Mouse (Mus musculus) liver, postnatal 0 days (tissue): ENCODE measurements around the gene Ear6.
"Not testable (repeated sequence)": the region's sequence is repeated elsewhere in the genome, so short reads cannot be mapped to it uniquely, and the experiment has no call there.

Experiments
- CTCF ChIP-seq: sonication (generic); IDR thresholded peaks from 2 replicates; pipeline ENCODE4 v1.5.1; 2016; ENCODE audit warnings: antibody characterized with exemption, low read depth
- EP300 ChIP-seq: IDR thresholded peaks from 2 replicates; pipeline ENCODE4 v1.6.1; 2016; ENCODE audit warnings: antibody characterized with exemption, low read depth, mild to moderate bottlenecking

- peak; percentile 27; the same call in 1 of the 2 replicates for TF ChIP-seq CTCF
- TF ChIP-seq EP300 = not testable (repeated sequence)
Observed at GRCm38 (mm10) chr14:51838480-51838879, 15.0 kb upstream of the Ear6 start.
